Mouse (Mus musculus): ENCODE measurements around the gene Becn1. TPM values are rescaled to one million over a fixed set of nuclear protein-coding genes. Genes with fewer than 3 reads are reported as not detected.

Gene Becn1
- polyA plus RNA-seq, 1 experiment from 2014 or later, result 203 TPM

DNA sequence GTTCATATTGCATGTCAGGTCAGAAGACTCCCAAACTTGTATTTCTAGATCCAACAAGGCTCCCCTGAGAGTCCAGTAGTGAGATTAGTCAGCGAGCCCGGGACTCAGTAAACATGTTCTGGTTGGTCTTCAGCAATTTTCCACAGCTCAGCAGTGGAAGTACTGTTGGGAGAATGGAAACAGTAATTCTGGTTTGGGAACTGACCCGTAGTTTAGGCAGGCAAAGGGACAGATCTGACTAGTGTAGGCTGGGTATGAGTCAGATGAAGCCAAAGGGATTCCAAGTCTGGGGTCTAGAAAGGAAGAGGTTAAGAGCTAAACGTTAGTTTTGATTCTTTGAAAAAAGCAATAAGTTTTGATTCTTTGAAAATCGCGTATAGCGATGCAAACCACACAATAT lies 49.1 kb downstream of the Becn1 start:
- no peaks in the 10 kb centered on the region for H3K9me3 ChIP-seq (ENCODE audit: control insufficient read depth, low read length)

DNA sequence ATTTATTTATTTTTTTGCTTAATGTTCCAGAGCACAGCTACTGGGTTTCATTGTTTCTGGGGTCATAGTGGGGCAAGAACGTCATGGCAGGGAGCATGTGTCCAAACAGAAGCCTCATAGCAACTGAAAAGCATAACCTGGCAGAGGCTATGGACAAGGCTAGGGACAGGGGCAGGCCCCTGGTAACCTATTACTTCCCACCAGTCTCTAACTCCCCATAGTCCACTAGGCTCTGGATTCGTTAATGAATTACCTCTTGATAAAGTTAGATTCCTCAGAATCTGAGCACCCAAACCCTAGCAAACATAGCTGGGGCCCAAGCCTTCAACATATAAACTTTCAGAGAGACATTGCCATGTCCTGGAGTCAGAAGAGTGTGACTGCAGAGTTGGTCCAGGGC lies 51.1 kb downstream of the Becn1 start:
- Histone ChIP-seq H3K9ac (replicated peaks; ENCODE audit: low read depth, low read length) (no peak overlapping the region), H3K27ac (ENCODE audit: low read length) (no peak overlapping the region), H3K9me3 (ENCODE audit: control insufficient read depth, low read length) (no peaks in the 10 kb centered on the region), H3K4me1 (replicated peaks; ENCODE audit: control insufficient read depth, insufficient read depth, low read length) (peaks cover 17% of the 10 kb centered on the region), H3K4me2 (ENCODE audit: low read length) (no peak overlapping the region), H3K27me3 (replicated peaks; ENCODE audit: control insufficient read depth, insufficient read depth, low read length) (peaks cover 14% of the 10 kb centered on the region), H3K4me3 (replicated peaks; ENCODE audit: low read length) (no peak overlapping the region), H3K36me3 (ENCODE audit: control insufficient read depth, insufficient read depth) (no peaks in the 10 kb centered on the region)
- no peak for ATAC-seq
- WGBS, result 73% methylated on average over 2 of the region's 2 CpGs

More for the DNA sequence above, 49.1 kb downstream of the Becn1 start:
- H3K27me3 ChIP-seq (replicated peaks; ENCODE audit: control insufficient read depth, insufficient read depth, low read length), result no peaks in the 10 kb centered on the region
- WGBS, result 20% methylated on average over 7 of the region's 7 CpGs
- H3K27ac ChIP-seq (ENCODE audit: low read length), result no peak overlapping the region
- H3K9ac ChIP-seq (replicated peaks; ENCODE audit: low read depth, low read length), result peak overlapping the region; percentile 92
- ATAC-seq, result no peak
- peak overlapping the region; percentile 91 for H3K4me2 ChIP-seq (ENCODE audit: low read length)
- H3K4me1 ChIP-seq (replicated peaks; ENCODE audit: control insufficient read depth, insufficient read depth, low read length), result peaks cover 14% of the 10 kb centered on the region
- no peaks in the 10 kb centered on the region for H3K36me3 ChIP-seq (ENCODE audit: control insufficient read depth, insufficient read depth)
- peak overlapping the region; percentile 85 for H3K4me3 ChIP-seq (replicated peaks; ENCODE audit: low read length)

DNA sequence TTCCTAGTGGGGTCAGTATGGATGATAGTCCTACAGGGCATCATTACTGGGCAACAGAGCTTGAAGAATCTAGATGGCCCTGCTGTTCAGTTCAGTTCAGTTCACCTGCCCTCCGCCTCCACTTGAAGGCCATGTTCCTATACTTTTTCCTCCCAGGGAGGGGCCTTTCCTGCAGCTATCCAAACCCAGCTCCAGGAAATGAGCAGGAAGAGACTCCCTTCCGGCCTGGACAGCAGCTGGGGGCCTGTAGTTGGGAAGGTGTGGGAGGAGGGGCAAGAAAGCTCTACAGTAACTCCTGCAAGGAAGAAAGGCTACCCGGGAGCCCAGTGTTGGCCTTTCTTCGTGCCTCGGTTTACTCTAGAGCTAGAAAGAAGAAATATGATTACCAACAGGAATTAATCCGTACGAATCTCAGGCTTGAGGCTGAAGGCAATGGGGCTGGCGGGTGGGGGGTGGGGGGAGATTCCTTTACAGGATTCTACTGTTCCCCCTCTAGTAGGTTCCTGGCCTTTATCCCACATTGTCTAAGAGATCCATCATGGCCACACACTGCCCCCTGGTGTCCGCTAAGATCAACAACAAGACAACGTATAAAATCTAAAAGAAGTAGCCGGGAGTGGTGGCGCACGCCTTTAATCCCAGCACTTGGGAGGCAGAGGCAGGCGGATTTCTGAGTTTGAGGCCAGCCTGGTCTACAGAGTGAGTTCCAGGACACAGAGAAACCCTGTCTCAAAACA lies 53.7 kb downstream of the Becn1 start:
- WGBS, result 37% methylated on average over 14 of the region's 14 CpGs
- no peaks in the 10 kb centered on the region for H3K36me3 ChIP-seq (ENCODE audit: control insufficient read depth, insufficient read depth)
- no peak overlapping the region for H3K27ac ChIP-seq (ENCODE audit: low read length)
- peaks cover 12% of the 10 kb centered on the region for H3K4me1 ChIP-seq (replicated peaks; ENCODE audit: control insufficient read depth, insufficient read depth, low read length)
- no peak overlapping the region for H3K4me2 ChIP-seq (ENCODE audit: low read length)
- no peak overlapping the region for H3K4me3 ChIP-seq (replicated peaks; ENCODE audit: low read length)
- no peaks in the 10 kb centered on the region for H3K9me3 ChIP-seq (ENCODE audit: control insufficient read depth, low read length)
- peaks cover 24% of the 10 kb centered on the region for H3K27me3 ChIP-seq (replicated peaks; ENCODE audit: control insufficient read depth, insufficient read depth, low read length)
- ATAC-seq, result no peak
- H3K9ac ChIP-seq (replicated peaks; ENCODE audit: low read depth, low read length), result no peak overlapping the region

DNA sequence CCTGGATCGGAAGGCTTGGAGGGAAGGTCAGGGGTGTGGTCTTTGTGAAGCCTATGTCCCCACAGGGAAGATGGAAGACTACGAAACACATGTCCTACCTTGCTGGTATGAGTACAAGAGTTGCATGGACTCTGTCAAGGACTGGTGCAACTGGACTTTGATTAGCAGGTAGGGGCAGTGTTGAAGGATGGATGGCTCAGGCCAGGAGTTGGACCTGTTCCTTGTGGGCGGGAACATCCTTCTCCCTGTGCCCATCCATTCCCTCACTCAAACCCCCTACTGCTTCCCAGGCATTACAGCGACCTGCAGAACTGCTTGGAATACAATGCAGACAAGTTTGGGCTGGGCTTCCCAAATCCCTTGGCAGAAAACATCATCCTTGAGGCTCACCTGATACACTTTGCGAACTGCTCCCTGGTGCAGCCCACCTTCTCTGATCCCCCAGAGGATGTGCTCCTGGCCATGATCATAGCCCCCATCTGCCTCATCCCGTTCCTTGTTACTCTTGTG lies 54.5 kb downstream of the Becn1 start:
- ATAC-seq, result no peak
- 82% methylated on average over 6 of the region's 6 CpGs for WGBS
- Histone ChIP-seq H3K4me2 (ENCODE audit: low read length) (no peak overlapping the region), H3K36me3 (ENCODE audit: control insufficient read depth, insufficient read depth) (no peaks in the 10 kb centered on the region), H3K9ac (replicated peaks; ENCODE audit: low read depth, low read length) (no peak overlapping the region), H3K27ac (ENCODE audit: low read length) (no peak overlapping the region), H3K9me3 (ENCODE audit: control insufficient read depth, low read length) (no peaks in the 10 kb centered on the region), H3K4me1 (replicated peaks; ENCODE audit: control insufficient read depth, insufficient read depth, low read length) (peaks cover 7% of the 10 kb centered on the region; the same call in 1 of the 2 replicates), H3K27me3 (replicated peaks; ENCODE audit: control insufficient read depth, insufficient read depth, low read length) (peaks cover 27% of the 10 kb centered on the region), H3K4me3 (replicated peaks; ENCODE audit: low read length) (no peak overlapping the region)

DNA sequence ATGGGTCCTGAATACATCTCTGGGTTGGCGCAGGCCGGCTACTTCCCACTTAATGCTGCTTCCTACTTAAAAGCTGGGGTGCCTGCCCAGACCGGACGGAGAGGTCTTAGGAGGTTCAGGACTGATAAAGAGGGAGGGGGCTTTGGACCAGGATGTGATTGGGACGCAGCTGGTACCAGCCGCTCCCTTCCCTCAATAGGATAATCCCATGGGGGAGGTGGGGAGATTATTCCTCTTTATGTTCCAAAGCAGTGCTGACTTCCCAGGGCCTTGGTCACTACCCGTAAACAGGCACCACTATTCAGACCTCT lies 55.4 kb downstream of the Becn1 start:
- WGBS, result 6% methylated on average over 7 of the region's 7 CpGs
- Histone ChIP-seq H3K9me3 (ENCODE audit: control insufficient read depth, low read length) (no peaks in the 10 kb centered on the region), H3K9ac (replicated peaks; ENCODE audit: low read depth, low read length) (peak overlapping the region; percentile 79), H3K27me3 (replicated peaks; ENCODE audit: control insufficient read depth, insufficient read depth, low read length) (peaks cover 27% of the 10 kb centered on the region), H3K36me3 (ENCODE audit: control insufficient read depth, insufficient read depth) (no peaks in the 10 kb centered on the region), H3K4me3 (replicated peaks; ENCODE audit: low read length) (peak overlapping the region; percentile 61), H3K4me2 (ENCODE audit: low read length) (peak overlapping the region; percentile 93), H3K27ac (ENCODE audit: low read length) (no peak overlapping the region), H3K4me1 (replicated peaks; ENCODE audit: control insufficient read depth, insufficient read depth, low read length) (peaks cover 7% of the 10 kb centered on the region; the same call in 1 of the 2 replicates)
- no peak for ATAC-seq

DNA sequence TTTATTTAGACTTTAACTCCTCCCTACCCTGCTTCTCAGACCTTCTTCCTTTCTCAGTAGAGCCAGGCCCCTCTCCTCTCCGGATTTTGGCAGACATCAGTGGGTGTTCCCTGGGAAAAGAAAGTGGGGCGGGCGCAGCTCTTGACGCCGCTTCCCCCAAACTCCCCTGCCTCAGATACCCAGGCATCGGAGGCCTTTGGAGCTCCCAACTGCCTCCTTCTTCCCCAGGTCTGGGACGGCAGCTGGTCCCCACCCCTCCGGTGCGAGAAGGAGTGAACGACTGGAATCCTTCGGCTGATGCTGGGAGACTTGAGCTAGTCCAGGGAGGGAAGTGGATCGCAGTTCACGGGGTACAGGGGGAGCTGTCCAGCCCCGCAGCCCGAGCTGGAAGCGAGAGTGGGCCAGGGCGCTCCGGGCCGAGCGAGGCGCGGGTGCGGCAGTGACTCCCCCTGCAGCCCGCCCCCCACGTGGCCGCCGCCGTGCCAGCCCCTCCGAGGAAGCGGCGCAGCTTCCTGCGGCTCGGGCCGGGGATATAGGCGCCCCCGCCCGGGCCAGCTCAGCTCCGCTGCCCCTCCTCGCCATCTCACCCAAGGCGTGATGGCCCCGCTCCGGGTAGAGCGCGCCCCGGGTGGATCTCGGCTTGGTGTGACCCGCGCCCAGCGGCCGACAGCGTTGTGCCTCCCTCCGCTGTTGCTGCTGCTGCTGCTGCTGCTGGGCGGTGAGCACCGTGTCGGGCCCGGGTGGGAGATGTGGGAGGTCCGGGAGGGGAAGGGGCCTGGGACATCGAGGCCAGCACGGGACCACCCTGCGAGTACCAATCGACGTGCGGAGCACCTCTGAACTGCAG lies 56.0 kb downstream of the Becn1 start, which contains the start of gene Ramp2:
Gene Ramp2, plus strand, starts transcription at position 174 of the 847 bp plus-strand sequence.
- Histone ChIP-seq H3K4me2 (ENCODE audit: low read length) (peak within 1 kb of the TSS; percentile 93), H3K27me3 (replicated peaks; ENCODE audit: control insufficient read depth, insufficient read depth, low read length) (peaks cover 27% of the 10 kb centered on the region), H3K27ac (ENCODE audit: low read length) (no peak within 1 kb of the TSS), H3K36me3 (ENCODE audit: control insufficient read depth, insufficient read depth) (no peaks in the 10 kb centered on the region), H3K4me1 (replicated peaks; ENCODE audit: control insufficient read depth, insufficient read depth, low read length) (peaks cover 7% of the 10 kb centered on the region; the same call in 1 of the 2 replicates), H3K4me3 (replicated peaks; ENCODE audit: low read length) (peak within 1 kb of the TSS; percentile 61), H3K9me3 (ENCODE audit: control insufficient read depth, low read length) (no peaks in the 10 kb centered on the region), H3K9ac (replicated peaks; ENCODE audit: low read depth, low read length) (peak within 1 kb of the TSS; percentile 79)
- peak; percentile 52; the same call in 1 of the 2 replicates for ATAC-seq
- 1% methylated on average over 63 of the region's 63 CpGs for WGBS

DNA sequence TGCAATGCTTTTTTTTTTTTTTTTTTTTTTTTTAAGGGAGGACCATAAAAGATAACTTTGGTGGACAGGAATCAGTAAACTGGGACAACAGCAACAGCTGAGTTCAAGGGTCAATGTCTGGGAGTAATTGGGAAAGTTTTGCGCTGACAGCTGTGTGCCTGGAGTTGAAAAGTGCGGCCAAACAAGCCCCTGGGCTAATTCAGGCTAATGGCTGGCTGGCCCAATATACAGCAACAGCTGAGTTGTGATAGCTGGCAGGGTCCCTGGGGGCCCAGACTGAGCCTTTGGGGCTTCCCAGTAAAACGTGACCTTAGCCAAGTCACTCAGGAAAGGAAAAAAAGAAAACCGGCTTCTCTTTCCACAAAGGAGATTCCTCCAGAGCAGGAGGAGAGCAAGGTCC lies 57.0 kb downstream of the Becn1 start:
- H3K4me2 ChIP-seq (ENCODE audit: low read length), result no peak overlapping the region
- H3K9ac ChIP-seq (replicated peaks; ENCODE audit: low read depth, low read length), result no peak overlapping the region
- H3K4me3 ChIP-seq (replicated peaks; ENCODE audit: low read length), result no peak overlapping the region
- no peaks in the 10 kb centered on the region for H3K36me3 ChIP-seq (ENCODE audit: control insufficient read depth, insufficient read depth)
- WGBS, result 47% methylated on average over 4 of the region's 4 CpGs
- ATAC-seq, result no peak
- peaks cover 27% of the 10 kb centered on the region for H3K27me3 ChIP-seq (replicated peaks; ENCODE audit: control insufficient read depth, insufficient read depth, low read length)
- no peak overlapping the region for H3K27ac ChIP-seq (ENCODE audit: low read length)
- no peaks in the 10 kb centered on the region for H3K9me3 ChIP-seq (ENCODE audit: control insufficient read depth, low read length)
- peaks cover 7% of the 10 kb centered on the region; the same call in 1 of the 2 replicates for H3K4me1 ChIP-seq (replicated peaks; ENCODE audit: control insufficient read depth, insufficient read depth, low read length)

DNA sequence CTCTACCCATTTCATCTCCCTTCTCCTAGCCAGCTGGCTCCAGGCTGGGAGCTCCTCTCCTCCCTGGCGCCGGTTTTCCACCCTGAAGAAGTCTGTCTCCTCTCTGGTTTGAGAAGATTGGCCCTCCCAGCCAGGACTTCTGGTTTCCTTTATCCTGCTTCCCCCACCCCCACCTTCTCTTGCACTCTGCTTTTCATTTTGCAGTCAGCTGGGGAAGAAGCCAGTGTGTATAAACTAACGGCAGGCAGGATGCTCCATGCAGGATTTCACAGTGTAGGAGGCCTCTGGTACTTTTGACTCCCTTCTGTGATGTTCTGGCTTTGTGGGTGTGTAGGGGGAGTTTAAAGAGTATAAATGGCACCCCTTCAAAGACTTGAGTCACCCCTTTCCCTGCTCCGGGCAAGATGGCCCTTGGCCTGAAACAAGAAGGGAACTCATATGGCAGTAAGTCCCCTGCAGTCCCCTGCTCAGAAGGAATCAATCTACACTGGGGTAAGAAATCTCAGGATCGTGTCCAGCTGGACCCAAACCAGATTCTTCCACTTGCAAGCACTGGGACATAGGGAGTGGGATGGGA lies 63.9 kb downstream of the Becn1 start:
- H3K9ac ChIP-seq (replicated peaks; ENCODE audit: low read depth, low read length), result no peak overlapping the region
- no peak overlapping the region for H3K4me3 ChIP-seq (replicated peaks; ENCODE audit: low read length)
- no peak for ATAC-seq
- no peak overlapping the region for H3K4me2 ChIP-seq (ENCODE audit: low read length)
- H3K4me1 ChIP-seq (replicated peaks; ENCODE audit: control insufficient read depth, insufficient read depth, low read length), result no peaks in the 10 kb centered on the region
- no peaks in the 10 kb centered on the region for H3K9me3 ChIP-seq (ENCODE audit: control insufficient read depth, low read length)
- 52% methylated on average over 5 of the region's 5 CpGs for WGBS
- H3K27ac ChIP-seq (ENCODE audit: low read length), result no peak overlapping the region
- H3K27me3 ChIP-seq (replicated peaks; ENCODE audit: control insufficient read depth, insufficient read depth, low read length), result 0 out of 2 replicates have a peak, but pooled peaks cover 3% of the 10 kb centered on the region
- no peaks in the 10 kb centered on the region for H3K36me3 ChIP-seq (ENCODE audit: control insufficient read depth, insufficient read depth)

DNA sequence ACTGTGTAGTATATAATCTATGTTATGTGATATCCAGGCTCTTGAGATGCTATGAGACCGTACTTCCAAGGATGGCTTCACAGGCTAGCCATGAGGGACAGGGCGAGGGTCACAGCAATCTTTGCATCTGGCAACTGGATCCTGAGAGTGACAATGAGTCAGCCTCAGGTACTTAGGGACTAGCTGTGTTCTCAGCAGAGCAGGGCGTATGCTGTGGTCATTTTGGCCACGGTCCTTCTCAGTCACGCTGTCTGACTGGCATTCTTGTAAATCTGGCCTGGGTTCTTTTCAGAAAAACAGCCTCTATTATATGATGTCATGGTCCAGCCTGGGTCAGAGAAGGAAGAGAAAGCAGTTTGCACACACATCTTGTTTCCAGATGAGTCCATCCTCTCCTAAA lies 65.3 kb downstream of the Becn1 start:
- Histone ChIP-seq H3K27ac (ENCODE audit: low read length) (no peak overlapping the region), H3K9ac (replicated peaks; ENCODE audit: low read depth, low read length) (no peak overlapping the region), H3K27me3 (replicated peaks; ENCODE audit: control insufficient read depth, insufficient read depth, low read length) (no peaks in the 10 kb centered on the region), H3K4me3 (replicated peaks; ENCODE audit: low read length) (no peak overlapping the region), H3K9me3 (ENCODE audit: control insufficient read depth, low read length) (no peaks in the 10 kb centered on the region), H3K4me1 (replicated peaks; ENCODE audit: control insufficient read depth, insufficient read depth, low read length) (no peaks in the 10 kb centered on the region), H3K4me2 (ENCODE audit: low read length) (no peak overlapping the region), H3K36me3 (ENCODE audit: control insufficient read depth, insufficient read depth) (no peaks in the 10 kb centered on the region)
- 91% methylated on average over 5 of the region's 5 CpGs for WGBS
- ATAC-seq, result no peak

All from forebrain, embryonic 16.5 days (tissue).